Mouse (Mus musculus) MEL-GATA-1-ER (cell line): ENCODE results near the gene Arhgef7.
A peak's percentile ranks its signal among the peaks of the same experiment; 100 is the strongest.
"Not testable (repeated sequence)": the region's sequence is repeated elsewhere in the genome, so short reads cannot be mapped to it uniquely, and the experiment has no call there.

ENCODE experiments used
- DNase-seq: peaks from one replicate; pipeline ENCODE4 v3.0.0-alpha.2; 2012; ENCODE audit warnings: low read depth; ENCODE audit errors: extremely low read depth

Arhgef7 gene

GRCm38 (mm10) chr8:11831939-11832338 is 104.4 kb downstream of the Arhgef7 start:
- peak; percentile 74 for DNase-seq

GRCm38 (mm10) chr8:11833157-11833556 is 105.6 kb downstream of the Arhgef7 start:
- no peak for DNase-seq

GRCm38 (mm10) chr8:11834200-11834599 is 106.7 kb downstream of the Arhgef7 start:
- no peak for DNase-seq

GRCm38 (mm10) chr8:11834691-11835090 is 107.2 kb downstream of the Arhgef7 start:
- DNase-seq: no peak

GRCm38 (mm10) chr8:11840174-11840573 is 112.7 kb downstream of the Arhgef7 start, which contains the start of gene Tex29:
Tex29 (plus strand) TSS chr8:11840474.
- DNase-seq: no peak

GRCm38 (mm10) chr8:11841571-11841970 is 114.0 kb downstream of the Arhgef7 start:
- no peak for DNase-seq

- DNase-seq: no peak
These were observed 115.2 kb downstream of the Arhgef7 start for GRCm38 (mm10) chr8:11842757-11843156.

- DNase-seq: no peak
These were observed 116.3 kb downstream of the Arhgef7 start for GRCm38 (mm10) chr8:11843677-11844315.

GRCm38 (mm10) chr8:11844316-11844685 is 116.8 kb downstream of the Arhgef7 start:
- no peak for DNase-seq

GRCm38 (mm10) chr8:11846807-11847206 is 119.3 kb downstream of the Arhgef7 start:
- DNase-seq: no peak

- no peak for DNase-seq
These were observed 140.3 kb downstream of the Arhgef7 start for GRCm38 (mm10) chr8:11867832-11868231.

GRCm38 (mm10) chr8:11874227-11874626 is 146.7 kb downstream of the Arhgef7 start:
- DNase-seq: not testable (repeated sequence)

GRCm38 (mm10) chr8:11884646-11885045 is 157.1 kb downstream of the Arhgef7 start:
- no peak for DNase-seq
